Mouse (Mus musculus) thymus, adult 2 months (tissue): ENCODE data around the gene Flt3.

Source experiments
- CTCF ChIP-seq: fragments of 200-500 bp; IDR thresholded peaks from 2 replicates; pipeline ENCODE4 v1.5.1; 2012; ENCODE audit warnings: mild to moderate bottlenecking, control low read depth, low read length, moderate library complexity, borderline replicate concordance; ENCODE audit not compliant: control insufficient read depth, poor library complexity, insufficient read depth; ENCODE audit errors: extremely low read depth
- POLR2A ChIP-seq: fragments of 200-500 bp; IDR thresholded peaks from 2 replicates; pipeline ENCODE4 v1.6.1; 2012; ENCODE audit warnings: mild to moderate bottlenecking, low read length, control low read depth, moderate library complexity; ENCODE audit not compliant: control insufficient read depth, poor library complexity, insufficient read depth; ENCODE audit errors: extremely low read depth

DNA sequence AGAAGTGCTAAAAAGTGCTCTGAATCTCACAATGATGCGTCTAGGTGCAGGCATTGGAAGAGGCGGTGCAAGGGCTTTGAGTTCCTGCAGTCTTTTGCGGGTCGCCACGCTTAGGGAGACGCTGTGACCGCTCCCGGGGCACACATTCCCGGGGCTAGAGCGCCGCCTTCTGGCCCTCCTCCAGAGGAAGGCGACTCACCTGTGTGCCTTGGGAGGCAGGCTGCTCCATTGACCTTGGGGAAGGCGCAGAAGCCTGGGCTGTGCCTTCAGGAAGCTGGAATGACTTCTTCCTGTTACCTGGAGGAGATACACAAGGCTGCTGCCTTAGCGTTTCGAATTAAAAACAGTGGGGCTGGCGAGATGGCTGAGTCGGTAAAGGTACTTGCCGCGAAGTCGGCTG lies 106.2 kb downstream of the Flt3 start:
- TF ChIP-seq CTCF, result no peak
- TF ChIP-seq POLR2A, result no peak
